Mouse (Mus musculus) colon, adult 2 months (tissue): ENCODE measurements around the gene Calcr. TPM values are rescaled to one million over a fixed set of nuclear protein-coding genes. Genes with fewer than 3 reads are reported as not detected.

Experiments
- polyA plus RNA-seq: library from polyadenylated mRNA; depleted of rRNA; stranded (reverse); fragments of >200 nt; gene quantifications from 2 replicates; pipeline ENCODE4 v1.2.3, GENCODE M21; 2012; rRNA removed

The Calcr gene
- polyA plus RNA-seq: not detected in 2 replicates

DNA sequence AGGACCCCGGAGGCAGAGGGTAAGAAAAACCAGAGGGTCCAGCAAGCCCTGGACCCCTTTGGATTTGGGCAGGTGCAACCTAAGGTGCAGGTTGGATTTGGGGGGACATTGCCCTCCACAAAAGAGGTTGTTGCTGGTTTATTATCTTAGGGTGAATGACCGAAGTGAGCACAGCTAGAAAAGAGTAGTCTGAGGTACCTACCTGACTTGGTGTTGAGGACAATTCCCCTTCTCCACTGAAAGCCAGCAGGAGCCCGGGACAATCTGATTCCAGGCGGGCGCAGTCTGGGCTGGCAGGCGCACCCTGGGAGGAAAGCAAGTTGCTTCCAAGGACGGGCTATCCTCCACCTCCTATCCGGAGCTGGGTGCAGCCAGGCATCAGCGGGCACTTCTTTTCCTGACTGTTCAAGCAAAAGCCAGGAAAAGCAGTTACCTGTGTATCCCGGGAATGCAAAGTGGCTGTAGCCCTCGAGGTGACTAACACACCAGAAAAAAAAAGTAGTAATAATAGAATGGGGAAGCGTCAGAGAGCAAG, at the start of gene Calcr:
TSS of gene Calcr (minus strand) at position 485 of the 535 bp plus-strand sequence.

Other genes starting within 250 kb of the Calcr start
- gene Tfpi2, start 224.2 kb upstream of the Calcr start, polyA plus RNA-seq: 2.1 and 3.6 TPM in 2 replicates
- not detected in 2 replicates for gene Gngt1, start 229.1 kb upstream of the Calcr start, polyA plus RNA-seq
- 16.9 and 20.2 TPM in 2 replicates for gene Gng11, start 239.2 kb upstream of the Calcr start, polyA plus RNA-seq